ENCODE assay signal across 8 mouse cellular contexts in the genomic region with DNA sequence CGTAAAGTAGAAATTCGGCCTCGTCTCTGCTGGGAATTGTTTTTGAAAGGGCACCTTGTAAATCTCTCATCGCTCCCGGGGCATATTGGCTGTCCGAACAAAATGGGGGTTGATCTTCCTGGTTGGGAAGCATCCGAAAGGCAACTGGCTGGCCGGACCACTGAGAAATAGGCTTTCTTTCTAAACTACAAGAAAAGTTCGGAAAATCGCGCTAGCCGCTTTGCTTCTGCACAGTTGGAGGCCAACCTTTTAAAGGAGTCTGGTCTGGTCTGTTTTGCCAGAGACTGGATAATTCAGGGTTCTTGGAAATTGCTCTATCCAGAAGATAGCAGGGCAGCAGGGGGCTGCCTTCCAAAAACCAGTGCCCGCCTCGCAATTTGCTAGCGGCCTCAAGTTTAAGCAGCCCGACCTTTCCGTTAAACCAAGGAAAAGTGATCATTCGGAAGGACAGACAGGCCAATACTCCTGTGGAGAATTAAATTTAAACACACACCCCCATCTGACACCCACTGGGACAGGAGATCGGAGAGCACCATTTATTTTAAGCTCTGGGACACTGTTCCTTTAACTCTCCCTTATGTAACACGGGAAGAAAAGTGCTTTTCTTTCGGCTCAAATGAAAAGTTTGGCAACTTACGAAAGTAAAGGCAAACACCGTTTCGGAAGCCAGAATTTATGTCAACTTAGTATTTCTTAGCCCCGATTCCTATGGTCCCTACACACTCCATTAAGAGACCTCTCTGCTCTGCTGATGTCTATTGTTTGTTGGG. TPM values are rescaled to one million over a fixed set of nuclear protein-coding genes. Genes with fewer than 3 reads are reported as not detected.
A peak's percentile ranks its signal among the peaks of the same experiment; 100 is the strongest.
DNase-seq lines count a peak whose midpoint lies in the region; ATAC-seq and TF ChIP-seq lines count a peak whose summit lies in the region.

No protein-coding gene starts in this region.

- no peak for TF ChIP-seq CTCF in thymus, adult 2 months (IDR thresholded peaks at IDR 0.05; ENCODE audit: borderline replicate concordance, control insufficient read depth, extremely low read depth, insufficient read depth, low read length, poor library complexity)

- no peak overlapping the region for H3K27ac ChIP-seq in forebrain, embryonic 16.5 days (ENCODE audit: low read length)
- H3K27ac ChIP-seq in limb, embryonic 13.5 days = no peak overlapping the region; the same call in 1 of the 2 replicates
- H3K27ac ChIP-seq in thymus, adult 2 months (ENCODE audit: control insufficient read depth, insufficient read depth, low read length) = no peak overlapping the region

- no peak for TF ChIP-seq POLR2A in thymus, adult 2 months (IDR thresholded peaks at IDR 0.05; ENCODE audit: control insufficient read depth, extremely low read depth, insufficient read depth, low read length, poor library complexity)

- H3K9me3 ChIP-seq in forebrain, embryonic 16.5 days (ENCODE audit: control insufficient read depth, low read length) = no peaks in the 10 kb centered on the region
- H3K9me3 ChIP-seq in limb, embryonic 13.5 days = no peaks in the 10 kb centered on the region

- no peak overlapping the region for H3K9ac ChIP-seq in forebrain, embryonic 16.5 days (replicated peaks; ENCODE audit: low read depth, low read length)
- H3K9ac ChIP-seq in limb, embryonic 13.5 days = peak overlapping the region; percentile 89

- H3K4me2 ChIP-seq in forebrain, embryonic 16.5 days (ENCODE audit: low read length) = no peak overlapping the region
- H3K4me2 ChIP-seq in limb, embryonic 13.5 days (replicated peaks) = peak overlapping the region; percentile 83

- H3K4me3 ChIP-seq in forebrain, embryonic 16.5 days (replicated peaks; ENCODE audit: low read length) = peak overlapping the region; percentile 39; the same call in 1 of the 2 replicates
- H3K4me3 ChIP-seq in limb, embryonic 13.5 days = peak overlapping the region; percentile 66
- H3K4me3 ChIP-seq in thymus, adult 2 months (ENCODE audit: control insufficient read depth, insufficient read depth, low read length) = no peak overlapping the region

- no peak for ATAC-seq in forebrain, embryonic 16.5 days
- no peak for ATAC-seq in limb, embryonic 13.5 days (ENCODE audit: low FRiP score, low read depth)
- no peak for ATAC-seq in inflammation-experienced regulatory T-cells, adult 6 months

- WGBS in forebrain, embryonic 16.5 days = 2% methylated on average over 25 of the region's 25 CpGs
- WGBS in limb, embryonic 13.5 days = 1% methylated on average over 25 of the region's 25 CpGs
- 6% methylated on average over 25 of the region's 25 CpGs for WGBS in thymus, adult 2 months

- H3K27me3 ChIP-seq in forebrain, embryonic 16.5 days (replicated peaks; ENCODE audit: control insufficient read depth, insufficient read depth, low read length) = peaks cover 73% of the 10 kb centered on the region
- peaks cover 91% of the 10 kb centered on the region for H3K27me3 ChIP-seq in limb, embryonic 13.5 days
- H3K27me3 ChIP-seq in thymus, adult 2 months (ENCODE audit: control insufficient read depth, insufficient read depth, low read length) = peaks cover 14% of the 10 kb centered on the region; the same call in 1 of the 2 replicates

- DNase-seq in right cerebral cortex, postnatal 4 days = peak; percentile 18
- DNase-seq in right cerebral cortex, postnatal 25 days = no peak
- DNase-seq in urinary bladder, postnatal 36 days (ENCODE audit: low spot score in 2 of 2) = no peak
- DNase-seq in thymus, adult 2 months = no peak
- DNase-seq in left cerebral cortex, adult 8-10 months (ENCODE audit: low spot score in 2 of 2) = no peak

- H3K4me1 ChIP-seq in forebrain, embryonic 16.5 days (replicated peaks; ENCODE audit: control insufficient read depth, insufficient read depth, low read length) = peaks cover 18% of the 10 kb centered on the region
- peaks cover 29% of the 10 kb centered on the region for H3K4me1 ChIP-seq in limb, embryonic 13.5 days
- H3K4me1 ChIP-seq in thymus, adult 2 months (replicated peaks; ENCODE audit: control insufficient read depth, insufficient read depth, low read length) = no peaks in the 10 kb centered on the region

- no peaks in the 10 kb centered on the region for H3K36me3 ChIP-seq in forebrain, embryonic 16.5 days (ENCODE audit: control insufficient read depth, insufficient read depth)
- peaks cover 3% of the 10 kb centered on the region; the same call in 1 of the 2 replicates for H3K36me3 ChIP-seq in limb, embryonic 13.5 days
- H3K36me3 ChIP-seq in thymus, adult 2 months (ENCODE audit: control insufficient read depth, insufficient read depth, low read length) = no peaks in the 10 kb centered on the region

RNA-seq across cellular contexts. Expression of a gene that starts 1.4 kb away (rescaled TPM):
- 0.37 and 0.68 TPM in 2 replicates for polyA plus RNA-seq in forebrain, embryonic 16.5 days (2015; fragmentation: Nextera tagmentation; extraction: Ambion mirVana)
- polyA plus RNA-seq in limb, embryonic 13.5 days (2015; fragmentation: Nextera tagmentation; extraction: Ambion mirVana) = 6.5 and 9.4 TPM in 2 replicates
- polyA plus RNA-seq in inflammation-experienced regulatory T-cells, adult 6 months (2017; shearing (Covaris generic)) = not detected
- 0.80 and 0.94 TPM in 2 replicates for polyA plus RNA-seq in thymus, adult 2 months (2012; rRNA removed)
- under 1 TPM; 0.27 to 0.93 (median 0.60) TPM for total RNA-seq in left cerebral cortex, adult 8-10 months (2022)
